Mouse (Mus musculus) limb, embryonic 11.5 days (tissue): ENCODE measurements around the gene Extl1. TPM values are rescaled to one million over a fixed set of nuclear protein-coding genes. Genes with fewer than 3 reads are reported as not detected.

Experiments used
- ATAC-seq: fragments of 200-750 bp; cut with Nextera tagmentation; 2 replicates; pipeline ENCODE4 v1.8.0; 2017; ENCODE audit warnings: low read depth; ENCODE audit not compliant: insufficient number of reproducible peaks, low FRiP score, low TSS enrichment
- DNase-seq: peaks from one replicate; pipeline ENCODE4 v3.0.0-alpha.2; 2015; ENCODE audit warnings: low spot score
- H3K27ac ChIP-seq: fragments of 300-500 bp; sonication (generic); replicated peaks from 2 replicates; pipeline ENCODE4 v1.5.1; 2014; ENCODE audit warnings: low read depth, mild to moderate bottlenecking, low read length
- H3K27me3 ChIP-seq: fragments of 300-500 bp; sonication (generic); 2 replicates; pipeline ENCODE4 v1.6.1; 2014; ENCODE audit warnings: mild to moderate bottlenecking, low read length, mixed read lengths; ENCODE audit not compliant: control insufficient read depth, insufficient read depth
- H3K36me3 ChIP-seq: fragments of 300-500 bp; sonication (generic); 2 replicates; pipeline ENCODE4 v1.6.1; 2014; ENCODE audit warnings: mild to moderate bottlenecking, low read length, moderate library complexity, mixed read lengths; ENCODE audit not compliant: control insufficient read depth, insufficient read depth
- H3K4me1 ChIP-seq: fragments of 300-500 bp; sonication (generic); 2 replicates; pipeline ENCODE4 v1.6.1; 2014; ENCODE audit warnings: low read length, mixed read lengths; ENCODE audit not compliant: control insufficient read depth, insufficient read depth
- H3K4me2 ChIP-seq: fragments of 300-500 bp; sonication (generic); 2 replicates; pipeline ENCODE4 v1.6.1; 2014; ENCODE audit warnings: low read depth, mild to moderate bottlenecking, moderate library complexity; ENCODE audit not compliant: severe bottlenecking
- H3K4me3 ChIP-seq: fragments of 300-500 bp; sonication (generic); 2 replicates; pipeline ENCODE4 v1.5.1; 2014; ENCODE audit warnings: low read depth, low read length
- H3K9ac ChIP-seq: fragments of 300-500 bp; sonication (generic); 2 replicates; pipeline ENCODE4 v1.6.1; 2014; ENCODE audit warnings: mild to moderate bottlenecking, low read length
- H3K9me3 ChIP-seq: fragments of 300-500 bp; sonication (generic); 2 replicates; pipeline ENCODE4 v1.6.1; 2016; ENCODE audit warnings: low read length; ENCODE audit not compliant: control insufficient read depth
- WGBS: fragments of 180-500 bp; shearing (Covaris S2); extraction: QIAGEN DNeasy Blood & Tissue Kit; methylation state at CpG from one replicate; pipeline ENCODE4 v1.1.7; 2014; 5-methylcytosine and 5-hydroxymethylcytosine counted together
- polyA plus RNA-seq: library from polyadenylated mRNA; unstranded; fragments of >200 nt; fragmentation: Nextera tagmentation; extraction: Ambion mirVana; gene quantifications from 2 replicates; pipeline ENCODE4 v1.2.1, GENCODE M21; 2014

Gene Extl1
- polyA plus RNA-seq, 1 experiment from 2014 or later: 1.4 TPM

GRCm38 (mm10) chr4:134379510-134379909 lies 4.1 kb downstream of the Extl1 start:
- DNase-seq (no peak), ATAC-seq (no peak)
- Histone ChIP-seq H3K4me2 (no peak overlapping the region), H3K27ac (no peak overlapping the region), H3K4me3 (no peak overlapping the region), H3K9me3 (no peaks in the 10 kb centered on the region), H3K36me3 (no peaks in the 10 kb centered on the region), H3K4me1 (no peaks in the 10 kb centered on the region), H3K27me3 (no peaks in the 10 kb centered on the region), H3K9ac (no peak overlapping the region)
- 88% methylated on average over 8 of the region's 8 CpGs for WGBS

- Histone ChIP-seq H3K4me1 (no peaks in the 10 kb centered on the region), H3K9ac (no peak overlapping the region), H3K9me3 (no peaks in the 10 kb centered on the region), H3K36me3 (no peaks in the 10 kb centered on the region), H3K27ac (no peak overlapping the region), H3K27me3 (no peaks in the 10 kb centered on the region), H3K4me3 (no peak overlapping the region), H3K4me2 (no peak overlapping the region)
- ATAC-seq (no peak), DNase-seq (no peak)
- 34% methylated on average over 10 of the region's 10 CpGs for WGBS
Measured at GRCm38 (mm10) chr4:134378089-134378615, 5.5 kb downstream of the Extl1 start.

GRCm38 (mm10) chr4:134374306-134374705 lies 9.3 kb downstream of the Extl1 start:
- 78% methylated on average over 1 of the region's 1 CpGs for WGBS
- ATAC-seq (no peak), DNase-seq (no peak)
- Histone ChIP-seq H3K4me2 (no peak overlapping the region), H3K9ac (no peak overlapping the region), H3K9me3 (no peaks in the 10 kb centered on the region), H3K27me3 (peaks cover 30% of the 10 kb centered on the region), H3K27ac (no peak overlapping the region), H3K4me3 (no peak overlapping the region), H3K36me3 (no peaks in the 10 kb centered on the region), H3K4me1 (peaks cover 15% of the 10 kb centered on the region)

- no peak for DNase-seq
- Histone ChIP-seq H3K36me3 (no peaks in the 10 kb centered on the region), H3K4me3 (no peak overlapping the region), H3K27me3 (peaks cover 37% of the 10 kb centered on the region), H3K27ac (no peak overlapping the region), H3K9me3 (no peaks in the 10 kb centered on the region), H3K4me1 (peaks cover 15% of the 10 kb centered on the region), H3K9ac (no peak overlapping the region), H3K4me2 (no peak overlapping the region)
- ATAC-seq: no peak
- 75% methylated on average over 8 of the region's 8 CpGs for WGBS
Measured at GRCm38 (mm10) chr4:134373295-134373694, 10.4 kb downstream of the Extl1 start.

- Histone ChIP-seq H3K4me2 (peak overlapping the region; percentile 95), H3K36me3 (no peaks in the 10 kb centered on the region), H3K4me3 (peak overlapping the region; percentile 45), H3K4me1 (peaks cover 15% of the 10 kb centered on the region), H3K27me3 (peaks cover 40% of the 10 kb centered on the region), H3K9ac (peak overlapping the region; percentile 53), H3K9me3 (no peaks in the 10 kb centered on the region), H3K27ac (no peak overlapping the region)
- WGBS: under 1% methylated on average over 16 of the region's 16 CpGs
- ATAC-seq (peak; percentile 67; the same call in 1 of the 2 replicates), DNase-seq (peak; percentile 77)
Measured at GRCm38 (mm10) chr4:134372294-134372747, 11.3 kb downstream of the Extl1 start.

GRCm38 (mm10) chr4:134371316-134371855 lies 12.3 kb downstream of the Extl1 start:
- H3K4me1 ChIP-seq: peaks cover 15% of the 10 kb centered on the region
- peak; percentile 41 for DNase-seq
- WGBS: 2% methylated on average over 17 of the region's 17 CpGs
- no peaks in the 10 kb centered on the region for H3K36me3 ChIP-seq
- no peaks in the 10 kb centered on the region for H3K9me3 ChIP-seq
- ATAC-seq: no peak
- H3K9ac ChIP-seq: peak overlapping the region; percentile 34
- peak overlapping the region; percentile 45 for H3K4me3 ChIP-seq
- H3K4me2 ChIP-seq: peak overlapping the region; percentile 95
- no peak overlapping the region for H3K27ac ChIP-seq
- H3K27me3 ChIP-seq: peaks cover 40% of the 10 kb centered on the region

- H3K27ac ChIP-seq: no peak overlapping the region
- H3K9me3 ChIP-seq: no peaks in the 10 kb centered on the region
- peaks cover 15% of the 10 kb centered on the region for H3K4me1 ChIP-seq
- DNase-seq (peak; percentile 41), ATAC-seq (no peak)
- peaks cover 40% of the 10 kb centered on the region for H3K27me3 ChIP-seq
- H3K4me2 ChIP-seq: peak overlapping the region; percentile 95
- peak overlapping the region; percentile 45 for H3K4me3 ChIP-seq
- peak overlapping the region; percentile 34 for H3K9ac ChIP-seq
- no peaks in the 10 kb centered on the region for H3K36me3 ChIP-seq
- WGBS: under 1% methylated on average over 18 of the region's 18 CpGs
Measured at GRCm38 (mm10) chr4:134370649-134371221, 12.9 kb downstream of the Extl1 start.

- H3K27me3 ChIP-seq: peaks cover 19% of the 10 kb centered on the region
- H3K9me3 ChIP-seq: no peaks in the 10 kb centered on the region
- DNase-seq (no peak), ATAC-seq (no peak)
- H3K4me3 ChIP-seq: no peak overlapping the region
- no peak overlapping the region for H3K27ac ChIP-seq
- no peak overlapping the region for H3K4me2 ChIP-seq
- WGBS: 48% methylated on average over 5 of the region's 5 CpGs
- H3K9ac ChIP-seq: no peak overlapping the region
- no peaks in the 10 kb centered on the region for H3K36me3 ChIP-seq
- peaks cover 3% of the 10 kb centered on the region; the same call in 1 of the 2 replicates for H3K4me1 ChIP-seq
Measured at GRCm38 (mm10) chr4:134365280-134365679, 18.4 kb downstream of the Extl1 start.
